Mouse (Mus musculus): ENCODE data around the gene Sync.

Gene Sync

GRCm38 (mm10) chr4:129287472-129287981, at the start of gene Sync:
Sync (plus strand) TSS chr4:129287617.
- DNase-seq (ENCODE audit: low read depth) = no peak

DNA sequence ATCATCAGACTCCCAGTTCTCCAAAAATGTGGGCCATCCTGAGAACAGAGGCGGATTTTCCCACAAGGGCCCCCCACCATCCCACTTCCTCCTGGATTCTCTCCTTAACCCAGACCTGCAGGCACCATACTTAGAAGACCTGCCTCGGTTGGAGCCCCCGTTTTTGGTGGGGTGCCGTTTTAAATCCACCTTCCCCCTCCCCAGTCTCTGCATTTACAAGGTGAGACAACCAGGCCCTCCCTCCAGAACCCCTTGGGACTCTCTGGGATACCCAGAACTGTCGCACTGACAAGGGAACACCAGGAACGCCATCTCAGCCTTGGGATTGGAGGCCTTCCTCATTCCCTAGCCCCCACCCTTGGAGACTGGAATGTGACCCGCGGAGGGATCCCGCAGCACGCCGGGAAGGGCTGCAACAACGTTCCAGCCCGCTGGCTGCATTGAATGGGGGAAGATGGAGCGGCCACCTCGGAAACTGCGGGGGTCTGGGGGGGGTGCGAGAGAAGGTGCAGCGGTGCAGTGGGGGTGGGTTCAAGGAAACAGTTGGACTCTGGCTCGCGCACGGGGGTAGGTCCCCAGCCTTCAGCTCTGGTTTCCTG, 49.5 kb upstream of the Sync start:
- DNase-seq (ENCODE audit: low read depth) = no peak

- DNase-seq (ENCODE audit: low read depth) = no peak
Measured at GRCm38 (mm10) chr4:129238579-129239016, 48.8 kb upstream of the Sync start.

- peak; percentile 58 for DNase-seq (ENCODE audit: low read depth)
Measured at GRCm38 (mm10) chr4:129239075-129239474, 48.3 kb upstream of the Sync start.

GRCm38 (mm10) chr4:129241898-129242297, 45.5 kb upstream of the Sync start:
- no peak for DNase-seq (ENCODE audit: low read depth)

GRCm38 (mm10) chr4:129242327-129242726, 45.1 kb upstream of the Sync start:
- DNase-seq (ENCODE audit: low read depth) = no peak

- no peak for DNase-seq (ENCODE audit: low read depth)
Measured at GRCm38 (mm10) chr4:129242761-129243160, 44.7 kb upstream of the Sync start.

- no peak for DNase-seq (ENCODE audit: low read depth)
Measured at GRCm38 (mm10) chr4:129244802-129245201, 42.6 kb upstream of the Sync start.

DNA sequence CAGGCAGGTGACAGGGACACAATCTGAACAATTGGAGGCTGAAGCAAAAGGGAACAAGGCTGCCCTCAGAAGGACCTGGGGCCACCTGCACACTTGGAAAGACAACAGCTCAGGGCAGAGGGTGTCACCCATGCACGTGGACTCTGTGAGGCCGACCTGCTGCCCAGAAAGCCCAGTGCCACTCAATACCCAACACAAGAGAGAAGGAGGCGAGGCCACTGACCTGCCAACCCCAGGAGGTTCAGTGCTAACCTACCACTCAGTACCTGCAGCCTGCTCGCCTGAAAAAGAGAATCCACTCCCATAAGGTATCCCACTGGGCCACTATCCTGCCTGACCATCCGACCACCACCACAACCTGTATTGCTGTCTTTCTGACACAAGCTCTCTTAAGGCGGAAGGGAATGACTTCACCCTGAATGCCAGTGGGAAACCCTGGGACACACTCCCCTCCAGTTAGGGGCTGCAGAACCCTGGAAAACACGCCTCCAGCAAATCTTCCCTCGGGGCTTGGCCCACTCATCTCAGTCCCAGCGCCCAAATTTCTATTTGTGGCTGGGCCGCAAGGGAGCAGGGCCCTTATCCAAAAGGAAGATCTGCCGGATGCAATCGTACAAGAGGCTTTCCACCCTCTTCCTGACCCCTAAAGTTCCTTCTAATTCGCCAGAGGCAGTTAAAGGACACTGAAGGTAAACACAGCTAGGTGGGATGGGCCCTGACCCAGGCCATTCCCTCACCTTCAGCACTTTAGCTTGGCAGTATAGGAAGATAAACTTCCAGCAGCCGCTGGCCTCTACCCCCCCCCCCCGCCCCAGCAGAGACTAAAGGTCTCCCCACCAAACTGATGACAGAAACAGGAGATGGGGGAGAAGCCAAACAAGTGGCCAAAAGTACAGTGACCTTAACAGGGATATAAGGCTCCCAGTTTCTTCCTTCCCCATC, 40.8 kb upstream of the Sync start:
- DNase-seq (ENCODE audit: low read depth) = no peak

DNA sequence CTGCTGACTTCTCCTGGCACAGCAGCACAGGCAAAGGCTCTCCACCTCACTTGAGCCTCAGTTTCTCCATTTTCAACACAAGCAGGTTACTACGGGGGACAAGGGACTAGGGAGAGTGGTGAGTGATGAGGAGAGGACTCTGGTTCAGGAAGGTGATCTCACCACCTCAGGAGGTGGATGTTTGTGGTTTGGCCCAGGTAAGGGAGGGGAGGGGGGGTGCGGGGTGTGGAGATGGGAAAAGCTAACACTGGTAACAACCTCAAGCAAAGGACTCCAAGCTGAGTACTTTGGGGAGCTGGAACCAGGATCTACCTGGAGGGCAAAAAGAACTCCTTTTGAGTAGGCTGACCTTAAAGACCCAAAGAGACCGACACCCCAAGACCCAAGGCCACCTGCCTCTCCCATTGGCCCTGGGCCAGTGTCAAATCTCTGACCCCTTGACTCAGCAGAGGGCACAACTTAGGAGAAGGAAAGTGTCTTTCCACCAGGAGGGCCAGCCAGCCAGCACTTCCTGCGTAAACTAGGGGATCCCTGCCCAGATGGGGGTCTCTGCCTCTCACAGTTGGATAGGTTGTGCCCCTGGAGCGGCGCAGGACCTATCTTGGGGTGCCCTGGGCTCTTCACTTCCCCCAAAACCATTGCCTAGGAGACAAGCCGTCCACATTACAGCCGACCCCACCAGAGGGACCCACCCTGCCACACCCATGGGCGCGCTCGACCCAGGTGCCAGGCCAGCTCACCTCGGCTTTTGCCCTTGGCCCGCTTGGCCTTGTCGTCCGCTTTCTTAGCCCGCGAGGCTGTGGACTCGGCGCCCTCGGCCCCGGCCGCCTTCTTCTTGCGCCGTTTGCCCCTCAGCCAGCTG, 39.8 kb upstream of the Sync start:
- no peak for DNase-seq (ENCODE audit: low read depth)

GRCm38 (mm10) chr4:129248243-129248767, 39.1 kb upstream of the Sync start:
- no peak for DNase-seq (ENCODE audit: low read depth)

DNA sequence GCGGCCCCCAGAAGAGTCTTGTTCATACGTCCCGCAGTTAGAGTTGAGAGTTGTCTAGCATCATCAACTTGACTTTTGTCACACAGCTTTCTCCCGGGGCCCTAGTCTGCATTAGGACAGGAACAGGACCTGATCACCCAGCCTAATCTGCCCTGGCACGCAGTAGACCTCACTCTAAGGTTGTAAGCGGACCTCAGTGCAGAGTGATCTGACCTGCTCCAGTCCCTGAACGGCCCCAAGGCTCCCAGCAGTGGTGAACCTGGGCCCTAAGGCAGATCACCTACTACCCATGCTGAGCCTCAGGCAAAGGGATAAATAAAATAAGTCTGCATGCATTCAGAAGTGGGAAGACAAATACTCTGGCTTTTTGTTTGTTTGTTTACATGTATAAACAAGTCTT, 38.1 kb upstream of the Sync start:
- no peak for DNase-seq (ENCODE audit: low read depth)

- no peak for DNase-seq (ENCODE audit: low read depth)
Measured at GRCm38 (mm10) chr4:129250759-129251481, 36.5 kb upstream of the Sync start.

DNA sequence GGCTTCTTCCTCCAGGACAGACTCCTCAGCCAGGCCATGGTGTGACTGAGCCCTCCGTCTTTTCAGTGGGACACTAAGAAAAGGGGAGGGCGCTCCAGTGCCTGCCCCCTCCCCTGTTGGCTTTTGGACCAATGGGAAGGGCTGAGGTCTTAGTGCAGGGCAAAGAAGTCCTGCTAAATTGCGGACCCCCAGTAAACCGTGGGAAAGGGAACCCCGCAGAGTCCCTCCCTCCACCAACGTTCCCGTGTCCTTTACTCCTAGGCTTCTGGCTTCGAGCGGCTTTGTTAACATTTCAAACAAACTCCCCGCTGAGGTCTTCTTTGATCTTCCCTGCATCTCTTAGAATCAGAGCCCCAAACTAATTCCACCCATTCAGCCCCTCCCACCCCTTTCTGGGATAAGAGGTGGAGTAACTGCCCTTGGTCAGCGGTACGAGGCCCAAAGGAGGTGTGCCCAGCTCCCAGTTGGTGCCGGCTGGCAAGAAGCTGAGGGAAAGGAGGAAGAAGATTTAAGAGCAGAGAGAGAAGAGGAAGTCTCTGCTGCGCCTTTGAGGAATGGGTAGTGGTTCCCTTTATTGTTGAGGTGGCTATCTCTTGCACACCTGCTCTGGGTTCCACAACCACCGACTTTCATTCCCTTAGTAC, 35.8 kb upstream of the Sync start:
- DNase-seq (ENCODE audit: low read depth) = no peak

- DNase-seq (ENCODE audit: low read depth) = no peak
Measured at GRCm38 (mm10) chr4:129252492-129252891, 34.9 kb upstream of the Sync start.

DNA sequence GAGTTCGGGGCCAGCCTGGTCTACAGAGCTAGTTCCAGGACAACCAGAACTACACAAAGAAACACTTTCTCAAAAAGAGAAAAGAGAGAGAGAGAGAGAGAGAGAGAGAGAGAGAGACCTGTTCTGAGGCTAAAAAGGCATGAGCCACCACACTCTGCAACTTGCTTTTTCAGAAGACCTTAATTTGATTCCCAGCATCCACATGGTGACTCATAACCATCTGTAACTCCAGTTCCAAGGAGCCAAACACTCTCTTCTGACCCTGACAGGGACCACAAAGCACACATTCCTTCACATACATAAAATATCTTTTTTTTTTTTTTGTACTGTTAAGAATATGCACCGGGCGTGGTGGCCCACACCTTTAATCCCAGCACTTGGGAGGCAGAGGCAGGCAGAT, 32.8 kb upstream of the Sync start:
- no peak for DNase-seq (ENCODE audit: low read depth)

DNA sequence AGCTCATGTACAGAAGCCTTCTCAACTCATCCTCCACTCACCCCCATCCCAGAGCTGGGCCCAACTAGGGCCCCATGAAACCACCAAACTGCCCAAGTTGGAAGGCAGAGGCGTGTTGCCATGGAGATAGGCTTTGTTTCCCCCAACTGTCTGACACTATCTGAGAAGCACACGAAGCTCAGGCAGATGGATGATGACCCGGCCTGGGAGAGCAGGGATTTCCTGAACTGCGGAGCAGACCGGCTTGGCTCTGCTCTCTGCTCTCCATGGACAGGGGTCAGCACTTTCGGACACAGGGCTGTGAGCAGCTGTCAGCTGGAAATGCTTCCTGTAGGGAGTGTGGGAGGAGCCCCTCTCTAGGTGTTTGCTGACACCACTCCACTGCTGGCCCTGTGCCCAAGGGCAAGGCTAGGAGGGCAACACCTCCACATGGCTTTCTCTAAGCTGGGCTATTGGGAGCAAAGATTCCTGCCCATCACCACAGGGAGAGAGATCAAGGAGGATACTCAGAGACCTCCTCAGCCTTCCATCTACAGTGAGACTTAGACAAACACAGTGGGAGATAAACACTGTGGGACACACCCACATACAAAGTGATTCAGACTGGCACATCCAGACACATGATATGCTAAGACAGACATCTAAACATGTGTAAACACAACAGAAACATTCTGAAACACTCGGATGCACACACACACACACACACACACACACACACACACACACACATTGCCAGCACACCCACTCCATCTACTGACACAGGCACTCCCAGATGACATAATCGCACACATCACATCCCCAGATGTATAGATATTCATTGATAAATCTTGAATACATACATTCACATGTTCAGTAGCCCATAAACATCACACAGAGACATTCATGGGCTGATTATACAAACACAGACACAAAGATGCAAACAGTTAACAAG, 30.7 kb upstream of the Sync start:
- peak; percentile 87 for DNase-seq (ENCODE audit: low read depth)

GRCm38 (mm10) chr4:129259101-129259500, 28.3 kb upstream of the Sync start:
- no peak for DNase-seq (ENCODE audit: low read depth)

- no peak for DNase-seq (ENCODE audit: low read depth)
Measured at GRCm38 (mm10) chr4:129260678-129261077, 26.7 kb upstream of the Sync start.

- no peak for DNase-seq (ENCODE audit: low read depth)
Measured at GRCm38 (mm10) chr4:129261196-129261595, 26.2 kb upstream of the Sync start, which contains the start of gene C77080. C77080 (minus strand) TSS chr4:129261404.
